Mouse (Mus musculus): Measurements from ENCODE around the gene Epha2.

The Epha2 gene

DNA sequence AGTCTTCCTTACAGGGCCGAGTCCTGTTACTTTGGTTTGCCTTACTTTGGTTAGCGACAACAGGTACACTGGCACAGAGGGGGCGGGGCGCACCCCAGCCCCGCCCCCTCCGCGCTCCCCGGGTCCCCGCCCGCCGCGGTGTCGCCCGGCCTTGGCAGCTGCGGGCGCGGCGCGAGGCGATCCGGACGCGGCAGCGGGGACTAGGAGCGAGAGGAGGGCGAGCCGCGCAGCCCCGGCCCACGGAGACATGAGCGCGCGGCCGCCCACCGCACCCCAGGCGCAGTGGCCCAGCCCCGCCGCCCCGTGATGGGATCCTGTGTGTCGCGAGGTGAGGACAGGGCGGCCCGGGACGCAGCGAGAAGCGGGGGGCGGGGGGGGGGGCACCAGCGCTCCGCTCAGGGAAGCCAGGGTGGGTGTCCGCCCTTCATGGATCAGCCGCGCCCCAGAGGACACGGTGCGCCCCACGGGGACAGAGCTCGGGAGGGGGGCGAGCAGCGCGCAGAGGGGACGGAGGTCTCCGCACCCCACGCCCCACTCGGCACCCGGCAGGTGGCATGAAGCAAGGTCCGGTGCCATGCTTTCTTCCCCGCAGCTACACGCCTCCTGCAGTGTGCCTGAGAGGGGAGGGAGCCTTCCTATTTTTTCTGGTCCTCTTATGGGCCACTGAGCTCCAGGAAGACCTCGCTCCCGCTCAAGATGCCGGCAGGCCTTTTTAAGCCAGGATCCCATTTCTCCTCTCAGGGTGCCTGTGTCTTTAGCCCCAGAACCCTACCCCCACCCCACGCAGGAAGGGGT is 67.2 kb downstream of the Epha2 start, which contains the start of gene Fam131c:
Gene Fam131c (plus strand): TSS at position 224 of the 795 bp plus-strand sequence.
- no peak for DNase-seq (ENCODE audit: extremely low read depth, low read depth)

DNA sequence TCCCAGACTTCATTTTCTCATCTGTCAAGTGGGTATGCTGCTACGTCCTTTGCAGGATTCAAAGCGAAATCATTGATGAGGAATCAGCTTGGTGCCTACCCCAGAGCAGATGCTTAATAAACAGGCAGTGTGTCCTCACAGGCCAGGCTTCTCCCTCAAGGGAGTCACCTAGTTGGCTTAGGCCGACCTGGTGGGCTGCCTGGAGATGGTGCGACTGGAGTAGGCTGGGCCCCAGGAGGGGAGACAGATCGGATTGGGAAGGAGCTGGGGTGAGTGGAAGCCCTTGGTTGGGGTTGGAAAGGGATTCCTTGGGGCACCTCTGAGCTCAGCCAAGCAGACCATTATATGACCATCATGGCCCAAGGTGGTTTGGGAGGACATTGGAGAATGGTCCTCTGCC is 71.4 kb downstream of the Epha2 start:
- no peak for DNase-seq (ENCODE audit: extremely low read depth, low read depth)

All from MEL-GATA-1-ER (cell line).